Mouse (Mus musculus): ENCODE measurements around the gene Megf8. TPM values are rescaled to one million over a fixed set of nuclear protein-coding genes. Genes with fewer than 3 reads are reported as not detected.

Megf8 gene
- polyA plus RNA-seq, 1 experiment from 2014 or later = 15.4 TPM

GRCm38 (mm10) chr7:25333596-25334307 lies 16.8 kb downstream of the Megf8 start:
- WGBS = 34% methylated on average over 12 of the region's 16 CpGs
- Histone ChIP-seq H3K27ac (replicated peaks; ENCODE audit: low read depth, low read length) (no peak overlapping the region), H3K4me3 (ENCODE audit: low read depth, low read length) (no peak overlapping the region), H3K4me1 (ENCODE audit: control insufficient read depth, insufficient read depth, low read length) (no peaks in the 10 kb centered on the region), H3K9me3 (ENCODE audit: control insufficient read depth, low read length) (no peaks in the 10 kb centered on the region), H3K4me2 (ENCODE audit: low read depth, low read length) (no peak overlapping the region), H3K36me3 (ENCODE audit: control insufficient read depth, insufficient read depth, low read length) (peaks cover 76% of the 10 kb centered on the region), H3K27me3 (replicated peaks; ENCODE audit: control insufficient read depth, insufficient read depth, low read length) (no peaks in the 10 kb centered on the region), H3K9ac (ENCODE audit: low read depth, low read length) (0 out of 2 replicates have a peak overlapping the region, but pooled peaks have one; percentile 37)
- DNase-seq (ENCODE audit: low spot score) (peak; percentile 82), ATAC-seq (ENCODE audit: low read depth) (peak; percentile 72)

GRCm38 (mm10) chr7:25334472-25334871 lies 17.5 kb downstream of the Megf8 start:
- Histone ChIP-seq H3K9me3 (ENCODE audit: control insufficient read depth, low read length) (no peaks in the 10 kb centered on the region), H3K27me3 (replicated peaks; ENCODE audit: control insufficient read depth, insufficient read depth, low read length) (no peaks in the 10 kb centered on the region), H3K36me3 (ENCODE audit: control insufficient read depth, insufficient read depth, low read length) (peaks cover 74% of the 10 kb centered on the region), H3K4me1 (ENCODE audit: control insufficient read depth, insufficient read depth, low read length) (no peaks in the 10 kb centered on the region), H3K4me3 (ENCODE audit: low read depth, low read length) (no peak overlapping the region), H3K9ac (ENCODE audit: low read depth, low read length) (no peak overlapping the region), H3K27ac (replicated peaks; ENCODE audit: low read depth, low read length) (no peak overlapping the region), H3K4me2 (ENCODE audit: low read depth, low read length) (no peak overlapping the region)
- DNase-seq (ENCODE audit: low spot score) (no peak), ATAC-seq (ENCODE audit: low read depth) (no peak)
- 83% methylated on average over 11 of the region's 12 CpGs for WGBS

GRCm38 (mm10) chr7:25339329-25339728 lies 22.4 kb downstream of the Megf8 start:
- no peaks in the 10 kb centered on the region for H3K4me1 ChIP-seq (ENCODE audit: control insufficient read depth, insufficient read depth, low read length)

GRCm38 (mm10) chr7:25341000-25341784 lies 24.2 kb downstream of the Megf8 start:
- Histone ChIP-seq H3K4me1 (ENCODE audit: control insufficient read depth, insufficient read depth, low read length) (no peaks in the 10 kb centered on the region), H3K4me2 (ENCODE audit: low read depth, low read length) (no peak overlapping the region), H3K4me3 (ENCODE audit: low read depth, low read length) (no peak overlapping the region), H3K27me3 (replicated peaks; ENCODE audit: control insufficient read depth, insufficient read depth, low read length) (no peaks in the 10 kb centered on the region), H3K9me3 (ENCODE audit: control insufficient read depth, low read length) (no peaks in the 10 kb centered on the region), H3K9ac (ENCODE audit: low read depth, low read length) (no peak overlapping the region), H3K36me3 (ENCODE audit: control insufficient read depth, insufficient read depth, low read length) (peaks cover 71% of the 10 kb centered on the region), H3K27ac (replicated peaks; ENCODE audit: low read depth, low read length) (no peak overlapping the region)
- ATAC-seq (ENCODE audit: low read depth) = 0 out of 2 replicates have a peak, but pooled peaks have one; percentile 8
- DNase-seq (ENCODE audit: low spot score) = no peak
- WGBS = 80% methylated on average over 17 of the region's 20 CpGs

More at GRCm38 (mm10) chr7:25339329-25339728, 22.4 kb downstream of the Megf8 start:
- peaks cover 86% of the 10 kb centered on the region for H3K36me3 ChIP-seq (ENCODE audit: control insufficient read depth, insufficient read depth, low read length)
- DNase-seq (ENCODE audit: low spot score) (no peak), ATAC-seq (ENCODE audit: low read depth) (no peak)
- no peaks in the 10 kb centered on the region for H3K9me3 ChIP-seq (ENCODE audit: control insufficient read depth, low read length)
- WGBS = 88% methylated on average over 9 of the region's 9 CpGs
- no peak overlapping the region for H3K9ac ChIP-seq (ENCODE audit: low read depth, low read length)
- H3K4me2 ChIP-seq (ENCODE audit: low read depth, low read length) = no peak overlapping the region
- H3K27ac ChIP-seq (replicated peaks; ENCODE audit: low read depth, low read length) = no peak overlapping the region
- H3K27me3 ChIP-seq (replicated peaks; ENCODE audit: control insufficient read depth, insufficient read depth, low read length) = no peaks in the 10 kb centered on the region
- no peak overlapping the region for H3K4me3 ChIP-seq (ENCODE audit: low read depth, low read length)

- Histone ChIP-seq H3K4me1 (ENCODE audit: control insufficient read depth, insufficient read depth, low read length) (no peaks in the 10 kb centered on the region), H3K36me3 (ENCODE audit: control insufficient read depth, insufficient read depth, low read length) (peaks cover 77% of the 10 kb centered on the region), H3K27ac (replicated peaks; ENCODE audit: low read depth, low read length) (no peak overlapping the region), H3K9ac (ENCODE audit: low read depth, low read length) (no peak overlapping the region), H3K27me3 (replicated peaks; ENCODE audit: control insufficient read depth, insufficient read depth, low read length) (no peaks in the 10 kb centered on the region), H3K4me2 (ENCODE audit: low read depth, low read length) (no peak overlapping the region), H3K9me3 (ENCODE audit: control insufficient read depth, low read length) (peaks cover 9% of the 10 kb centered on the region; the same call in 1 of the 2 replicates), H3K4me3 (ENCODE audit: low read depth, low read length) (no peak overlapping the region)
- no peak for DNase-seq (ENCODE audit: low spot score)
- no peak for ATAC-seq (ENCODE audit: low read depth)
- WGBS = 77% methylated on average over 5 of the region's 8 CpGs
These were observed 31.9 kb downstream of the Megf8 start for GRCm38 (mm10) chr7:25348861-25349260.

- peak; percentile 19 for DNase-seq (ENCODE audit: low spot score)
- WGBS = 65% methylated on average over 19 of the region's 19 CpGs
- Histone ChIP-seq H3K9me3 (ENCODE audit: control insufficient read depth, low read length) (no peaks in the 10 kb centered on the region), H3K36me3 (ENCODE audit: control insufficient read depth, insufficient read depth, low read length) (peaks cover 92% of the 10 kb centered on the region), H3K27ac (replicated peaks; ENCODE audit: low read depth, low read length) (no peak overlapping the region), H3K4me3 (ENCODE audit: low read depth, low read length) (no peak overlapping the region), H3K4me1 (ENCODE audit: control insufficient read depth, insufficient read depth, low read length) (no peaks in the 10 kb centered on the region), H3K4me2 (ENCODE audit: low read depth, low read length) (no peak overlapping the region), H3K27me3 (replicated peaks; ENCODE audit: control insufficient read depth, insufficient read depth, low read length) (no peaks in the 10 kb centered on the region), H3K9ac (ENCODE audit: low read depth, low read length) (no peak overlapping the region)
- peak; percentile 75; the same call in 1 of the 2 replicates for ATAC-seq (ENCODE audit: low read depth)
These were observed 41.8 kb downstream of the Megf8 start for GRCm38 (mm10) chr7:25358721-25359206.

GRCm38 (mm10) chr7:25363151-25363550 lies 46.2 kb downstream of the Megf8 start:
- Histone ChIP-seq H3K27ac (replicated peaks; ENCODE audit: low read depth, low read length) (no peak overlapping the region), H3K27me3 (replicated peaks; ENCODE audit: control insufficient read depth, insufficient read depth, low read length) (peaks cover 18% of the 10 kb centered on the region), H3K36me3 (ENCODE audit: control insufficient read depth, insufficient read depth, low read length) (peaks cover 57% of the 10 kb centered on the region), H3K4me2 (ENCODE audit: low read depth, low read length) (no peak overlapping the region), H3K4me3 (ENCODE audit: low read depth, low read length) (no peak overlapping the region), H3K9me3 (ENCODE audit: control insufficient read depth, low read length) (no peaks in the 10 kb centered on the region), H3K9ac (ENCODE audit: low read depth, low read length) (no peak overlapping the region), H3K4me1 (ENCODE audit: control insufficient read depth, insufficient read depth, low read length) (peaks cover 13% of the 10 kb centered on the region; the same call in 1 of the 2 replicates)
- WGBS = 89% methylated on average over 19 of the region's 19 CpGs
- DNase-seq (ENCODE audit: low spot score) (no peak), ATAC-seq (ENCODE audit: low read depth) (no peak)

GRCm38 (mm10) chr7:25363632-25364031 lies 46.7 kb downstream of the Megf8 start:
- WGBS = 90% methylated on average over 17 of the region's 17 CpGs
- Histone ChIP-seq H3K36me3 (ENCODE audit: control insufficient read depth, insufficient read depth, low read length) (peaks cover 52% of the 10 kb centered on the region), H3K9me3 (ENCODE audit: control insufficient read depth, low read length) (no peaks in the 10 kb centered on the region), H3K27me3 (replicated peaks; ENCODE audit: control insufficient read depth, insufficient read depth, low read length) (peaks cover 23% of the 10 kb centered on the region), H3K4me3 (ENCODE audit: low read depth, low read length) (no peak overlapping the region), H3K4me1 (ENCODE audit: control insufficient read depth, insufficient read depth, low read length) (peaks cover 13% of the 10 kb centered on the region; the same call in 1 of the 2 replicates), H3K27ac (replicated peaks; ENCODE audit: low read depth, low read length) (no peak overlapping the region), H3K9ac (ENCODE audit: low read depth, low read length) (no peak overlapping the region), H3K4me2 (ENCODE audit: low read depth, low read length) (no peak overlapping the region)
- DNase-seq (ENCODE audit: low spot score) = no peak
- ATAC-seq (ENCODE audit: low read depth) = no peak
